Mouse (Mus musculus) bone marrow macrophage, adult 2 months (primary cell): ENCODE results near the gene Ifrd2. TPM values are rescaled to one million over a fixed set of nuclear protein-coding genes. Genes with fewer than 3 reads are reported as not detected.

Source experiments
- H3K27ac ChIP-seq: 2 replicates; pipeline ENCODE4 v1.5.1; 2012; ENCODE audit warnings: low read depth, low read length; ENCODE audit not compliant: insufficient read depth
- H3K4me1 ChIP-seq: 2 replicates; pipeline ENCODE4 v1.6.1; 2012; ENCODE audit warnings: low read length; ENCODE audit not compliant: control insufficient read depth, insufficient read depth
- H3K4me3 ChIP-seq: 2 replicates; pipeline ENCODE4 v1.5.1; 2012; ENCODE audit warnings: mild to moderate bottlenecking, low read length, moderate library complexity; ENCODE audit not compliant: insufficient read depth
- CTCF ChIP-seq: IDR thresholded peaks from 2 replicates; pipeline ENCODE4 v1.5.1; 2012; ENCODE audit warnings: low read depth, mild to moderate bottlenecking, low read length, moderate library complexity
- POLR2A ChIP-seq: IDR thresholded peaks from 2 replicates; pipeline ENCODE4 v1.6.1; 2012; ENCODE audit warnings: mild to moderate bottlenecking, low read depth, low read length, borderline replicate concordance
- polyA plus RNA-seq: library from polyadenylated mRNA; stranded (reverse); fragments of >200 nt; gene quantifications from 2 replicates; pipeline ENCODE4 v1.2.4, GENCODE M21; 2012; ENCODE audit not compliant: missing spikeins, insufficient read depth, insufficient read length

Gene Ifrd2
- polyA plus RNA-seq, 1 experiment: 8.6 TPM

GRCm38 (mm10) chr9:107619546-107619879, 32.1 kb downstream of the Ifrd2 start:
- no peak for TF ChIP-seq POLR2A
- Histone ChIP-seq H3K27ac (no peak overlapping the region), H3K4me3 (no peak overlapping the region), H3K4me1 (peaks cover 16% of the 10 kb centered on the region)

- no peak overlapping the region for H3K27ac ChIP-seq
Measured at GRCm38 (mm10) chr9:107620954-107621353, 33.5 kb downstream of the Ifrd2 start.

GRCm38 (mm10) chr9:107624539-107624938, 37.1 kb downstream of the Ifrd2 start:
- H3K4me3 ChIP-seq: peak overlapping the region; percentile 34
- peaks cover 50% of the 10 kb centered on the region for H3K4me1 ChIP-seq
- no peak for TF ChIP-seq CTCF
- no peak for TF ChIP-seq POLR2A
- peak overlapping the region; percentile 63 for H3K27ac ChIP-seq

More at GRCm38 (mm10) chr9:107620954-107621353, 33.5 kb downstream of the Ifrd2 start:
- no peak for TF ChIP-seq POLR2A
- no peak for TF ChIP-seq CTCF
- Histone ChIP-seq H3K4me3 (no peak overlapping the region), H3K4me1 (peaks cover 27% of the 10 kb centered on the region)

- Histone ChIP-seq H3K4me1 (peaks cover 54% of the 10 kb centered on the region), H3K4me3 (peak overlapping the region; percentile 34)
Measured at GRCm38 (mm10) chr9:107624951-107625350, 37.5 kb downstream of the Ifrd2 start.

GRCm38 (mm10) chr9:107625351-107626128, 38.1 kb downstream of the Ifrd2 start:
- Histone ChIP-seq H3K4me3 (no peak overlapping the region; the same call in 1 of the 2 replicates), H3K4me1 (peaks cover 58% of the 10 kb centered on the region), H3K27ac (peak overlapping the region; percentile 50)
- TF ChIP-seq POLR2A (no peak), CTCF (no peak)

More at GRCm38 (mm10) chr9:107624951-107625350, 37.5 kb downstream of the Ifrd2 start:
- H3K27ac ChIP-seq: peak overlapping the region; percentile 50
- TF ChIP-seq POLR2A: no peak
- no peak for TF ChIP-seq CTCF

- no peak overlapping the region for H3K4me3 ChIP-seq
- H3K27ac ChIP-seq: no peak overlapping the region
- TF ChIP-seq POLR2A (no peak), CTCF (no peak)
- peaks cover 65% of the 10 kb centered on the region for H3K4me1 ChIP-seq
Measured at GRCm38 (mm10) chr9:107626158-107626843, 38.9 kb downstream of the Ifrd2 start.

- peak; percentile 53 for TF ChIP-seq CTCF
- no peak for TF ChIP-seq POLR2A
- Histone ChIP-seq H3K27ac (peak overlapping the region; percentile 13; the same call in 1 of the 2 replicates), H3K4me1 (peaks cover 71% of the 10 kb centered on the region), H3K4me3 (no peak overlapping the region)
Measured at GRCm38 (mm10) chr9:107626844-107627277, 39.4 kb downstream of the Ifrd2 start.

GRCm38 (mm10) chr9:107627387-107628255, 40.2 kb downstream of the Ifrd2 start:
- H3K4me3 ChIP-seq: no peak overlapping the region
- no peak overlapping the region for H3K27ac ChIP-seq
- TF ChIP-seq POLR2A (no peak), CTCF (no peak)
- peaks cover 78% of the 10 kb centered on the region for H3K4me1 ChIP-seq

- Histone ChIP-seq H3K4me1 (peaks cover 73% of the 10 kb centered on the region), H3K27ac (peak overlapping the region; percentile 91), H3K4me3 (peak overlapping the region; percentile 55)
- TF ChIP-seq POLR2A (no peak), CTCF (no peak)
Measured at GRCm38 (mm10) chr9:107628721-107629410, 41.4 kb downstream of the Ifrd2 start.
